Mouse (Mus musculus): ENCODE measurements around the gene Maff. TPM values are rescaled to one million over a fixed set of nuclear protein-coding genes. Genes with fewer than 3 reads are reported as not detected.

Maff gene
- polyA plus RNA-seq, 1 experiment, result 0.90 TPM

- Histone ChIP-seq H3K4me1 (ENCODE audit: control insufficient read depth, insufficient read depth, low read length) (peaks cover 11% of the 10 kb centered on the region), H3K27ac (ENCODE audit: insufficient read depth, low read depth, low read length) (no peak overlapping the region), H3K4me3 (ENCODE audit: insufficient read depth, low read length) (no peak overlapping the region)
- TF ChIP-seq POLR2A (IDR thresholded peaks at IDR 0.05; ENCODE audit: borderline replicate concordance, low read depth, low read length), result no peak
- no peak for TF ChIP-seq CTCF (IDR thresholded peaks at IDR 0.05; ENCODE audit: low read depth, low read length)
Measured at GRCm38 (mm10) chr15:79369452-79370280, 23.2 kb downstream of the Maff start.

- Histone ChIP-seq H3K4me3 (ENCODE audit: insufficient read depth, low read length) (no peak overlapping the region), H3K27ac (ENCODE audit: insufficient read depth, low read depth, low read length) (no peak overlapping the region), H3K4me1 (ENCODE audit: control insufficient read depth, insufficient read depth, low read length) (peaks cover 11% of the 10 kb centered on the region)
- TF ChIP-seq CTCF (IDR thresholded peaks at IDR 0.05; ENCODE audit: low read depth, low read length) (no peak), POLR2A (IDR thresholded peaks at IDR 0.05; ENCODE audit: borderline replicate concordance, low read depth, low read length) (no peak)
Measured at GRCm38 (mm10) chr15:79370281-79370843, 23.9 kb downstream of the Maff start.

- peaks cover 8% of the 10 kb centered on the region for H3K4me1 ChIP-seq (ENCODE audit: control insufficient read depth, insufficient read depth, low read length)
- no peak overlapping the region for H3K4me3 ChIP-seq (ENCODE audit: insufficient read depth, low read length)
- no peak overlapping the region for H3K27ac ChIP-seq (ENCODE audit: insufficient read depth, low read depth, low read length)
- no peak for TF ChIP-seq CTCF (IDR thresholded peaks at IDR 0.05; ENCODE audit: low read depth, low read length)
- TF ChIP-seq POLR2A (IDR thresholded peaks at IDR 0.05; ENCODE audit: borderline replicate concordance, low read depth, low read length), result no peak
Measured at GRCm38 (mm10) chr15:79374760-79375159, 28.3 kb downstream of the Maff start.

DNA sequence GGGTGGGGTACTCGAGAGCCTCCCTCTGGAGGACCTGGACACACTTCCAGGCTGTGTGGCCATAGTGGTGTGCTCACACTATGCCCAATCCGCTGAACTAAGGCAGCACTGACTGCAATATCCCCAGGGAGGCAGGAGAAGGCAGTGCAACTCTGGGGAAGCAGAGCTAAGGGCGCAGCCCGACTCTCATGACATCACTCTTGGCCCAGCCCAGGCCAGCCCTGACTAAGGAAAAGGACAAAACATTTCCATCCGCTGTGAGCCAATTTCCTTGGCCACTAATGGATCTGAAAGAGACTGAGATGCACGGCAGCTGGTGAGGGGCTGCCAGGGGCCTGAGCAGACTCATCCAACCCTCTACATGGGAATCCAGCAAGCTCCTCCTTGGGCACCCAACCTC lies 31.3 kb downstream of the Maff start:
- no peak overlapping the region for H3K27ac ChIP-seq (ENCODE audit: insufficient read depth, low read depth, low read length)
- no peak overlapping the region for H3K4me3 ChIP-seq (ENCODE audit: insufficient read depth, low read length)
- no peak for TF ChIP-seq CTCF (IDR thresholded peaks at IDR 0.05; ENCODE audit: low read depth, low read length)
- TF ChIP-seq POLR2A (IDR thresholded peaks at IDR 0.05; ENCODE audit: borderline replicate concordance, low read depth, low read length), result no peak
- H3K4me1 ChIP-seq (ENCODE audit: control insufficient read depth, insufficient read depth, low read length), result no peaks in the 10 kb centered on the region

GRCm38 (mm10) chr15:79378608-79379007 lies 32.2 kb downstream of the Maff start:
- no peak overlapping the region for H3K27ac ChIP-seq (ENCODE audit: insufficient read depth, low read depth, low read length)

GRCm38 (mm10) chr15:79379658-79380057 lies 33.2 kb downstream of the Maff start:
- no peak for TF ChIP-seq CTCF (IDR thresholded peaks at IDR 0.05; ENCODE audit: low read depth, low read length)
- no peak for TF ChIP-seq POLR2A (IDR thresholded peaks at IDR 0.05; ENCODE audit: borderline replicate concordance, low read depth, low read length)
- H3K27ac ChIP-seq (ENCODE audit: insufficient read depth, low read depth, low read length), result no peak overlapping the region
- no peak overlapping the region for H3K4me3 ChIP-seq (ENCODE audit: insufficient read depth, low read length)
- H3K4me1 ChIP-seq (ENCODE audit: control insufficient read depth, insufficient read depth, low read length), result no peaks in the 10 kb centered on the region

More at GRCm38 (mm10) chr15:79378608-79379007, 32.2 kb downstream of the Maff start:
- TF ChIP-seq POLR2A (IDR thresholded peaks at IDR 0.05; ENCODE audit: borderline replicate concordance, low read depth, low read length) (no peak), CTCF (IDR thresholded peaks at IDR 0.05; ENCODE audit: low read depth, low read length) (no peak)
- no peak overlapping the region for H3K4me3 ChIP-seq (ENCODE audit: insufficient read depth, low read length)
- no peaks in the 10 kb centered on the region for H3K4me1 ChIP-seq (ENCODE audit: control insufficient read depth, insufficient read depth, low read length)

GRCm38 (mm10) chr15:79380468-79381444 lies 34.3 kb downstream of the Maff start:
- TF ChIP-seq CTCF (IDR thresholded peaks at IDR 0.05; ENCODE audit: low read depth, low read length) (peak; percentile 42), POLR2A (IDR thresholded peaks at IDR 0.05; ENCODE audit: borderline replicate concordance, low read depth, low read length) (no peak)
- no peak overlapping the region for H3K4me3 ChIP-seq (ENCODE audit: insufficient read depth, low read length)
- H3K27ac ChIP-seq (ENCODE audit: insufficient read depth, low read depth, low read length), result no peak overlapping the region
- H3K4me1 ChIP-seq (ENCODE audit: control insufficient read depth, insufficient read depth, low read length), result no peaks in the 10 kb centered on the region

DNA sequence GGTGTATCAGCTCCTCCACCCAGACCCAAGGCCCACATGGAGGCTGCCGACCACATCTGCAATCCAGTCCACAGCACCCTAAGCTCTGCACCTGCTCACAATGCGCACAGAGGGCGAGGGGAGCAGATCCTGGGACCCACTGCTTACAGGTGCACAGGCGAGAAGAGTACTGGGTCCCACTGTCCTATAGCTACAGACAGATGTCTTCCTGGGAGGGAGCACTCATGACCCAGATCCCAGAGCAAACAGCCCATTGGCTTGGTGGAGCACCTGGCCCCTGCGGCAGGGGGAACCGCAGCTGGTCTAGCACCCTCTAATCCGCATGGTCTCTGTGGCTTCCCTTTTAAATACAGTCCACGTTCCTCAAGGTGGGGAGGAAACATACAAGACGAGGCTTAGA lies 35.2 kb downstream of the Maff start:
- no peak overlapping the region for H3K4me3 ChIP-seq (ENCODE audit: insufficient read depth, low read length)
- H3K4me1 ChIP-seq (ENCODE audit: control insufficient read depth, insufficient read depth, low read length), result no peaks in the 10 kb centered on the region
- H3K27ac ChIP-seq (ENCODE audit: insufficient read depth, low read depth, low read length), result no peak overlapping the region
- no peak for TF ChIP-seq POLR2A (IDR thresholded peaks at IDR 0.05; ENCODE audit: borderline replicate concordance, low read depth, low read length)

DNA sequence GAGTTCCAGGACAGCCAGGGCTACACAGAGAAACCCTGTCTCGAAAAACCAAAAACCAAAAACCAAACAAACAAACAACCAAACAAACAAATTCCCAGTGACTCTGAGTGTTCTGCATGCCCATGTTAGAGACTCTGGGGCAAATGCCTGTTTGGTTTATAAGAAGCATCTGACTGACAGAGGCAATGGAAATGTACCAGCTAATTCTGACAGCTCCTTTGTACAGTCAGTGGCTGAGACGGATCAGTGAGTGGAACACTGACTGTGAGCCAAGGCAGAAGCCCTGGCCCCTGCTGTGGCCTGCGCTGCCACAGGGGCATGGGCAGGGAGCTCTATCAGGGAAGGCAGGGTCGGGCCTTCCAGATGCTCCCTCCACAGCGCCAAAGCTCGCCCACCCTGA lies 40.7 kb downstream of the Maff start:
- Histone ChIP-seq H3K4me3 (ENCODE audit: insufficient read depth, low read length) (no peak overlapping the region), H3K27ac (ENCODE audit: insufficient read depth, low read depth, low read length) (no peak overlapping the region), H3K4me1 (ENCODE audit: control insufficient read depth, insufficient read depth, low read length) (peaks cover 39% of the 10 kb centered on the region)
- TF ChIP-seq CTCF (IDR thresholded peaks at IDR 0.05; ENCODE audit: low read depth, low read length), result no peak
- no peak for TF ChIP-seq POLR2A (IDR thresholded peaks at IDR 0.05; ENCODE audit: borderline replicate concordance, low read depth, low read length)
